Mouse (Mus musculus) C2C12 (cell line): ENCODE results near the gene Akp3. TPM values are rescaled to one million over a fixed set of nuclear protein-coding genes. Genes with fewer than 3 reads are reported as not detected.

ENCODE experiments used
- H3K27me3 ChIP-seq: one replicate; pipeline ENCODE4 v1.6.1; 2011; ENCODE audit not compliant: control insufficient read depth, insufficient read depth, insufficient read length
- H3K36me3 ChIP-seq: one replicate; pipeline ENCODE4 v1.6.1; 2011; ENCODE audit not compliant: control insufficient read depth, insufficient read depth
- H3K4me3 ChIP-seq: one replicate; pipeline ENCODE4 v1.5.1; 2011; ENCODE audit warnings: mild to moderate bottlenecking, control low read depth; ENCODE audit not compliant: poor library complexity, insufficient read depth, severe bottlenecking
- H3K79me2 ChIP-seq: one replicate; pipeline ENCODE4 v1.6.1; 2011; ENCODE audit not compliant: control insufficient read depth, insufficient read depth
- H3K79me3 ChIP-seq: one replicate; pipeline ENCODE4 v1.6.1; 2011; ENCODE audit warnings: low read depth, control low read depth
- H3ac ChIP-seq: one replicate; pipeline ENCODE3; 2011; ENCODE audit warnings: low read depth; ENCODE audit not compliant: control insufficient read depth, insufficient read length
- CEBPB ChIP-seq: IDR thresholded peaks from one replicate; pipeline ENCODE4 v1.6.1; 2011; ENCODE audit warnings: low read depth, mild to moderate bottlenecking, control low read depth, moderate library complexity
- CTCF ChIP-seq: IDR thresholded peaks from one replicate; pipeline ENCODE4 v1.5.1; 2011; ENCODE audit not compliant: control insufficient read depth, insufficient read depth, insufficient read length
- FOSL1 ChIP-seq: IDR thresholded peaks from one replicate; pipeline ENCODE4 v1.8.0; 2011; ENCODE audit warnings: mild to moderate bottlenecking, low read length; ENCODE audit not compliant: poor library complexity, insufficient read depth, severe bottlenecking
- MAX ChIP-seq: IDR thresholded peaks from one replicate; pipeline ENCODE4 v1.6.1; 2011; ENCODE audit warnings: mild to moderate bottlenecking, control low read depth
- MYOD1 ChIP-seq: IDR thresholded peaks from one replicate; pipeline ENCODE4 v1.6.1; 2011; ENCODE audit warnings: low read depth; ENCODE audit not compliant: control insufficient read depth, insufficient read length
- MYOG ChIP-seq: IDR thresholded peaks from one replicate; pipeline ENCODE4 v1.6.1; 2011; ENCODE audit not compliant: control insufficient read depth, insufficient read length; ENCODE audit errors: extremely low read depth
- USF1 ChIP-seq: IDR thresholded peaks from one replicate; pipeline ENCODE4 v1.6.1; 2011; ENCODE audit warnings: low read depth, mild to moderate bottlenecking, control low read depth, moderate library complexity
- polyA plus RNA-seq: library from polyadenylated mRNA; unstranded; fragments of >200 nt; fragmentation: generic; extraction: Trizol; gene quantifications from one replicate; pipeline ENCODE4 v1.2.1, GENCODE M21; 2012; ENCODE audit warnings: missing spikeins

Gene Akp3
- polyA plus RNA-seq, 1 experiment = not detected

DNA sequence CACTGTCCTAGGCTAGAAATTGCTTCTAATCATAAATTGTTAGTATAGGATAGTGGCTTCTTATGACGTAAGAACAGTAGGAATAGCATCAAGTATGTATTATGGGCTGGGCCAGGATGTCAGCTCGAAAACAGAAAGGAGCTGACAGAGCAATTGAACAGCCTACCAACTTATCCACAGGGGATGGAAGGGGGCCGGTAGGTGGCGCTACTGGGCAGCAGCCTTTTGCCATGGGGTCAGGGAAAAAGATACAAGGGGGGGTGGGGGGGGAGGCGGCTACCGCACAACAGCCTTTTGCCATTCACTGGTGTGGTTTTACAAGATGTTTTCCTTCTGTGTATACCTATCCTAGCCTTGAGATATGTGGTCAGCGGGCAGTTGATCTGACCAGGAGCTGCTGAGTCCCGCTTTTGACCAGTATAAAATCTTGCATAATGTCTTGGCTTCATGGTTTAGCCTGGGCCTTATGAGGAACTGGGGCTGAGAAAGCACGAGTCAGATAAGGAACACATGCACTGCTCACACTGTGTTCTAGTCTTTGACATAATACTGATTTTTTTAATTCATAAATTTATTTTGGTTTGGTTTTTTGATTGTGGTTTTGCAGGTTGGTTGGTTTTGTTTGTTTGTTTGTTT is 12.9 kb upstream of the Akp3 start:
- TF ChIP-seq FOSL1 (no peak), CTCF (peak; percentile 13)

DNA sequence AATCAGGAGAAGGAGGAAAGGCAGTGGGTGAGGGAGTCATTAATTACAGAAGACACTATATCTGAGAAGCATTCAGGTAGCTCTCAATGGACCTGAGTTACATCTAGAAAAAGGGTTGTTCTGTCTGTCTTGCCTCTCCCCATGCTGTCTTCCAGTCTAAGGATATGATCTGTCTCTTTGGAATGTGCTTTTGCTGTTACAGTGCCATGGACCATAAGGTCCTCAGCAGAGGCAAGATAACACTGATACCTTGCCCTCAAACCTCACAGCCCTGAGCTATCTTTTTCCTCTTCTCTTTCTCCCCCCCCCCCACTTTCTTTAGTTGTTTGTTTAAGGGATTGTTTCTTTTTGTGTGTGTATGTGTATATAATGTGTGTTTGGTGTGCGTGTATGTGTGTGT is 10.0 kb upstream of the Akp3 start:
- no peak overlapping the region for H3ac ChIP-seq
- no peak for TF ChIP-seq MYOG
- TF ChIP-seq CEBPB = no peak
- no peak for TF ChIP-seq MAX
- no peak for TF ChIP-seq USF1
- TF ChIP-seq FOSL1 = no peak
- no peak for TF ChIP-seq CTCF
- TF ChIP-seq MYOD1 = no peak
- H3K27me3 ChIP-seq = no peaks in the 10 kb centered on the region
- H3K79me2 ChIP-seq = no peaks in the 10 kb centered on the region
- H3K79me3 ChIP-seq = no peaks in the 10 kb centered on the region
- no peak overlapping the region for H3K4me3 ChIP-seq
- H3K36me3 ChIP-seq = no peaks in the 10 kb centered on the region

More for the DNA sequence above, 12.9 kb upstream of the Akp3 start:
- Histone ChIP-seq H3K79me2 (no peaks in the 10 kb centered on the region), H3ac (no peak overlapping the region), H3K4me3 (no peak overlapping the region), H3K36me3 (no peaks in the 10 kb centered on the region), H3K79me3 (no peaks in the 10 kb centered on the region), H3K27me3 (no peaks in the 10 kb centered on the region)

DNA sequence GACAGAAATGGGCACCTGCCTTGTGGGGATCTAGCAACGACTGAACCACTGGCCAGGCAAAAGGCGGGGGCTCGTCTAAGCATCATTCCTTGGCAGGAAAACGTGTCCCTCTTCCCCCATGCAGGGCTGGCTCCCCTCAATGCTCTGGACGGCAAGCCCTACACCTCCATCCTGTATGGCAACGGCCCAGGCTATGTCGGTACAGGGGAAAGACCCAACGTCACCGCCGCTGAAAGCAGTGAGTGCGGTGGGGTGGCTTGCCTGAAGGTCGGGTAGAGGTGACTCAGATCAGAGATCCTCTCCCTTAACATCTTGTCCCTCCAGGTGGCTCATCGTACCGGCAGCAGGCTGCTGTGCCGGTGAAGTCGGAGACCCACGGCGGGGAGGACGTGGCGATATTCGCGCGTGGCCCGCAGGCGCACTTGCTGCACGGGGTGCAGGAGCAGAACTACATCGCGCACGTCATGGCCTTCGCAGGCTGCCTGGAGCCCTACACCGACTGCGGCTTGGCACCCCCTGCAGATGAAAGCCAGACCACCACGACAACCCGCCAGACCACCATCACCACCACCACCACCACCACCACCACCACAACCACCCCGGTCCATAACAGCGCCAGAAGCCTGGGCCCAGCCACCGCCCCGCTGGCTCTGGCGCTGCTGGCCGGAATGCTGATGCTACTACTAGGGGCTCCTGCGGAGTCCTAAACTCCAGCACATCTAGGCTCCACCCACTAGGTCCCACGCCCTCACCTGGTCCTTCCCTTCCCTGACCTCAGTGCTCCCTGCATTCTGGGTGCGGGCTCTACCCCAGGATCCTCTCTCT is 2.6 kb downstream of the Akp3 start:
- H3K79me2 ChIP-seq = no peaks in the 10 kb centered on the region
- no peak for TF ChIP-seq MYOD1
- no peak for TF ChIP-seq CTCF
- TF ChIP-seq MAX = no peak
- TF ChIP-seq MYOG = no peak
- no peak for TF ChIP-seq USF1
- no peak for TF ChIP-seq CEBPB
- TF ChIP-seq FOSL1 = no peak
- peaks cover 20% of the 10 kb centered on the region for H3K27me3 ChIP-seq
- H3K4me3 ChIP-seq = no peak overlapping the region
- H3K79me3 ChIP-seq = no peaks in the 10 kb centered on the region
- H3ac ChIP-seq = no peak overlapping the region
- H3K36me3 ChIP-seq = no peaks in the 10 kb centered on the region

GRCm38 (mm10) chr1:87131803-87132202 is 7.0 kb downstream of the Akp3 start:
- no peaks in the 10 kb centered on the region for H3K36me3 ChIP-seq
- H3ac ChIP-seq = no peak overlapping the region
- H3K79me2 ChIP-seq = no peaks in the 10 kb centered on the region
- H3K79me3 ChIP-seq = no peaks in the 10 kb centered on the region
- peaks cover 13% of the 10 kb centered on the region for H3K27me3 ChIP-seq
- no peak overlapping the region for H3K4me3 ChIP-seq
- TF ChIP-seq MYOD1 = no peak
- no peak for TF ChIP-seq MAX
- no peak for TF ChIP-seq FOSL1
- no peak for TF ChIP-seq CTCF
- TF ChIP-seq USF1 = no peak
- TF ChIP-seq CEBPB = no peak
- no peak for TF ChIP-seq MYOG

GRCm38 (mm10) chr1:87141550-87141949 is 16.8 kb downstream of the Akp3 start:
- Histone ChIP-seq H3K79me2 (no peaks in the 10 kb centered on the region), H3K27me3 (no peaks in the 10 kb centered on the region), H3K4me3 (no peak overlapping the region), H3K36me3 (no peaks in the 10 kb centered on the region), H3K79me3 (no peaks in the 10 kb centered on the region), H3ac (no peak overlapping the region)
- TF ChIP-seq MYOD1 (no peak), CTCF (no peak), USF1 (no peak)

DNA sequence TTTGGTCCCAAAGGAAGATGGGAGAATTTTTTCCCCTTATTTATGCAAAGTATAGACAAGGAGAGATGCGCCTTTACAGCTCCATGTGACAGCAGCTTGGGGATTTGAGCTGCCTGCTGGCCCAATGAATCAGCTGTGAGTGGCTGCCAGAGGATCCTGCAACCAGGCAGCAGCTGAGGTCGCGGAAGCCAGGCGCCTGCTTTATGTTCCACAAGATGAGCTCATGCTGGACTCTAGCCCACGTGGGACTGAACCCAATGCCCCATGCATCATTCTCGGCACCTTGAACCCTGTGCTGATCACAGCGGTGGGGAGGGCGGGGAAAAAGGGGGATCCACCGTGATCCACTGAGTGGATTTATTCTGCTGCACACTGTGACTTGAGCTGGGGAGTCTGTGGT is 17.7 kb downstream of the Akp3 start:
- Histone ChIP-seq H3K27me3 (no peaks in the 10 kb centered on the region), H3ac (no peak overlapping the region), H3K4me3 (no peak overlapping the region), H3K36me3 (no peaks in the 10 kb centered on the region), H3K79me3 (no peaks in the 10 kb centered on the region), H3K79me2 (no peaks in the 10 kb centered on the region)
- TF ChIP-seq USF1 (no peak), CEBPB (no peak), FOSL1 (no peak), MYOD1 (peak; percentile 63), MAX (no peak)
